Mouse (Mus musculus) C2C12 (cell line): Measurements from ENCODE around the gene Gm49711. TPM values are rescaled to one million over a fixed set of nuclear protein-coding genes. Genes with fewer than 3 reads are reported as not detected.
"Not testable (repeated sequence)": the region's sequence is repeated elsewhere in the genome, so short reads cannot be mapped to it uniquely, and the experiment has no call there.

ENCODE experiments used
- H3K27me3 ChIP-seq: one replicate; pipeline ENCODE4 v1.6.1; 2011; ENCODE audit not compliant: control insufficient read depth, insufficient read depth, insufficient read length
- H3K36me3 ChIP-seq: one replicate; pipeline ENCODE4 v1.6.1; 2011; ENCODE audit not compliant: control insufficient read depth, insufficient read depth
- H3K4me3 ChIP-seq: one replicate; pipeline ENCODE4 v1.5.1; 2011; ENCODE audit warnings: mild to moderate bottlenecking, control low read depth; ENCODE audit not compliant: poor library complexity, insufficient read depth, severe bottlenecking
- H3K79me2 ChIP-seq: one replicate; pipeline ENCODE4 v1.6.1; 2011; ENCODE audit not compliant: control insufficient read depth, insufficient read depth
- H3K79me3 ChIP-seq: one replicate; pipeline ENCODE4 v1.6.1; 2011; ENCODE audit warnings: low read depth, control low read depth
- H3ac ChIP-seq: one replicate; pipeline ENCODE3; 2011; ENCODE audit warnings: low read depth; ENCODE audit not compliant: control insufficient read depth, insufficient read length
- CEBPB ChIP-seq: IDR thresholded peaks from one replicate; pipeline ENCODE4 v1.6.1; 2011; ENCODE audit warnings: low read depth, mild to moderate bottlenecking, control low read depth, moderate library complexity
- CTCF ChIP-seq: IDR thresholded peaks from one replicate; pipeline ENCODE4 v1.5.1; 2011; ENCODE audit not compliant: control insufficient read depth, insufficient read depth, insufficient read length
- FOSL1 ChIP-seq: IDR thresholded peaks from one replicate; pipeline ENCODE4 v1.8.0; 2011; ENCODE audit warnings: mild to moderate bottlenecking, low read length; ENCODE audit not compliant: poor library complexity, insufficient read depth, severe bottlenecking
- MAX ChIP-seq: IDR thresholded peaks from one replicate; pipeline ENCODE4 v1.6.1; 2011; ENCODE audit warnings: mild to moderate bottlenecking, control low read depth
- MYOD1 ChIP-seq: IDR thresholded peaks from one replicate; pipeline ENCODE4 v1.6.1; 2011; ENCODE audit warnings: low read depth; ENCODE audit not compliant: control insufficient read depth, insufficient read length
- MYOG ChIP-seq: IDR thresholded peaks from one replicate; pipeline ENCODE4 v1.6.1; 2011; ENCODE audit not compliant: control insufficient read depth, insufficient read length; ENCODE audit errors: extremely low read depth
- USF1 ChIP-seq: IDR thresholded peaks from one replicate; pipeline ENCODE4 v1.6.1; 2011; ENCODE audit warnings: low read depth, mild to moderate bottlenecking, control low read depth, moderate library complexity
- polyA plus RNA-seq: library from polyadenylated mRNA; unstranded; fragments of >200 nt; fragmentation: generic; extraction: Trizol; gene quantifications from one replicate; pipeline ENCODE4 v1.2.1, GENCODE M21; 2012; ENCODE audit warnings: missing spikeins

Gene Gm49711
- polyA plus RNA-seq, 1 experiment: 0.09 TPM

DNA sequence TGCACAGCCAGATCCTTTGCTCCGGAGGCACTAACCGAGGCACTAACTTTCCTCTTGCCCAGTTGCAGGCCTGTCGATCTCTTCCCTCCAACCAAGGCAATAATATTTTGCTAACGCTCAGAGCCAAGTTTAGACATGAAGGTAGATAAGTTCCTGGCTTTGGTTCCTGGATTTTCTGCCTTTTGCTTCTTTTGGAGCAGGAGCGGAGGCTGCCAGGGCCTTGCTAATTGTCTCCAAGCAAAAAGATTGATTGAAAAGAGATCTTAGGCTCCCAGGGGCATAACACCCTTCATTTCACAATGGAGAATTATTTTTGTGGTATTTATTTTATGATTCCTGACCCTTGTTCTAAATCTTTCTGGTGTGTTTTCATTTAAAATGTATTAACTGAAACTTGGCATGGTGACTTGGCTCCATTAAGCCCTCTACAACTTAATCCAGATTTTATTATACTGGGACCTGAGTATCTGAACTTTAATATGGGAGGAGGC is 151.2 kb downstream of the Gm49711 start:
- Histone ChIP-seq H3K36me3 (no peaks in the 10 kb centered on the region), H3K4me3 (no peak overlapping the region), H3K27me3 (peaks cover 20% of the 10 kb centered on the region), H3ac (no peak overlapping the region), H3K79me2 (no peaks in the 10 kb centered on the region), H3K79me3 (no peaks in the 10 kb centered on the region)
- TF ChIP-seq CEBPB (no peak), CTCF (no peak), MYOD1 (no peak), MYOG (no peak)

DNA sequence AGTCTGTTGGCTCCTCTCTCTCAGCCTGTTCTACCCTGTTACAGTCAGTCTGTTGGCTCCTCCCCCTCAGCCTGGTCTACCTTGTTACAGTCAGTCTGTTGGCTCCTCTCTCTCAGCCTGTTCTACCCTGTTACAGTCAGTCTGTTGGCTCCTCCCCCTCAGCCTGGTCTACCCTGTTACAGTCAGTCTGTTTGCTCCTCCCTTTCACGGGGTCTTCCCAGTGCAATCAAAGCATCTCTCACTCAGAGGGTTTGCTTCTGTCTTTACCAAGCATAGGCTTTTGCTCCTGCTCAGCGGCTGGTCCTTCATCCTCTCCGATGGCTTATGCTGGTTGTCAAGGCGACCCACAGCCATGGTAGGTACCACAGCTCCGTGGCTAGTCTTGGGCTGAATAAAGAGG is 152.2 kb downstream of the Gm49711 start:
- not testable (repeated sequence) for H3K79me3 ChIP-seq, H3K79me2 ChIP-seq, H3ac ChIP-seq, H3K36me3 ChIP-seq, H3K4me3 ChIP-seq
- peaks cover 20% of the 10 kb centered on the region for H3K27me3 ChIP-seq

DNA sequence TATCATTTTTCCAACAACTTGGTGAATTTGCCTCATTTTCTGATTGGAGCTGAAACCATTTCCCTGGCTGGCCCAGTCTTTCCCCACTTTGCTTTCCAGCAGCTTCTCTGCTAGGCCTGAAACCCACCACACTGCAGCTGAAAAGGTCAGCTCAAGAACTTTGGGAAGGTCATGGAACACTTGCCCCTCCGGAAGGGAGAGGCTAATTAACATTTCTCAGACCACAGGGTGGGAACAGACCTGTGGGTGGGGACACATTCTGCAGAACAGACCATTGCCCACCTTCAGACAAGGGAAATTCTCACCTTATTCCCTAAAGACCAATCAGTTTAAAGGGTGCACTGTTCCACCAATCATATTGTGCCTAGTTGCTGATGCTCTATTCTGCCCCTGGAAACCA is 155.8 kb downstream of the Gm49711 start:
- not testable (repeated sequence) for H3K79me2 ChIP-seq, H3K79me3 ChIP-seq, H3ac ChIP-seq, H3K36me3 ChIP-seq, H3K4me3 ChIP-seq
- peaks cover 21% of the 10 kb centered on the region for H3K27me3 ChIP-seq

DNA sequence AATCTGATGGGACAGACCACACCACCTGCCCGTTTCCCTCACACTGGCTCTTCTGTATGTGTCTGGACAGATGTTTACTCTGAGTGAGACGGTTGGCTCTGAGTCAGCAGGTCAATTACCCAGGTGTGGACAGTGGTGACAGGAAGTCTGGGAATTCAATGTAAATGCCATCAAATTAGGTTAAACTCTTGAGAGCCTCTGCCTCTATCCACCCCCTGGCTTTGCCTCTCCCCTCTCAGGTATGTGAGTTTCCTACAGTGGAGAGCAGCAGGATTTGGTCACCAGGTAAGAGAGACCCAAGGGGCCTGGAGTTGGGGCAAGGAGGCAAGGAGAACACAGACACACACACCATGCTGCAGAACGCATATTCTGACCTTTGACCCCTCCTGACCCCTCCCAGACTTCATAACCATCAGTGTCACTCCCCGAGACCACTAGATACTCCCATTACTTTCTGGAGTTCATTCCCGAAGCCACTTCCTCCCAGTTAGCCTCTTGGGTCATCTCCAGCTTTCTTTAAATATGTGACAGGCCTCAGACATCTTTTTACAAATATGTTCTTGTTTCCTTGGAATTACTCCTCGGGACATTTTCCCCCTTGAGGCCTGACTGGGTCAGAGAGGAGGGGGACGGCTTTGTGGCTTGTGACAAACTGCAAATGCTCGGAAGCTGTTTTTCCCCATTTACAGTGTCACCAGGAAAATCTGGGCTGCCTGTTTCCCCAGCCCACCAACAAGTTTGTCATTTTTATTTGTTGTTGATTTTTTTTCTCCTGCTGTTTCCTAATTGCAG is 157.7 kb downstream of the Gm49711 start:
- no peaks in the 10 kb centered on the region for H3K79me2 ChIP-seq
- H3K36me3 ChIP-seq: no peaks in the 10 kb centered on the region
- H3K4me3 ChIP-seq: no peak overlapping the region
- no peak overlapping the region for H3ac ChIP-seq
- no peaks in the 10 kb centered on the region for H3K79me3 ChIP-seq
- TF ChIP-seq USF1: no peak
- TF ChIP-seq CEBPB: no peak
- TF ChIP-seq FOSL1: no peak
- H3K27me3 ChIP-seq: peaks cover 27% of the 10 kb centered on the region

DNA sequence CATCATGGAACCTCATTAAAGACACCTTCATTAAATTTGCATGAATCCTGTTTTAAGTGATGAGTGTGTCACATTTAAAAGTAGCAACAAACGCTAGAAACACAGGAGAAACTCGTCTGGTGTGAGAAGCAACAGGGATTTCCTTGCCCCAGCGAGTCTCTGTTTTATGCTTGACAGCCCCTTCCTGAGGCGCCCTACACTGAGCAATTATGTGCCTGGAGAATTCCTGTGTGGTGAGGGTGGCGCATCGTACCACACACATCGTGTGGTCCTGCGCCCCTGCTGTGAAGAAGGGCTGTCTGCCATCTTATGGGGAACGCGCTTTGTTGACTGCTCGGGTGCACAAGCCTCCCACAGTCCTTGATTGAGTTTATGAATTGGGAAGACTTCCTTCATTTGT is 162.6 kb downstream of the Gm49711 start:
- no peak for TF ChIP-seq CTCF
- no peak for TF ChIP-seq MYOD1
- no peak for TF ChIP-seq FOSL1
- TF ChIP-seq CEBPB: no peak
- no peak for TF ChIP-seq MAX
- TF ChIP-seq MYOG: no peak
- TF ChIP-seq USF1: no peak
- Histone ChIP-seq H3ac (no peak overlapping the region), H3K36me3 (no peaks in the 10 kb centered on the region), H3K79me3 (no peaks in the 10 kb centered on the region), H3K79me2 (no peaks in the 10 kb centered on the region), H3K27me3 (peaks cover 29% of the 10 kb centered on the region), H3K4me3 (no peak overlapping the region)

DNA sequence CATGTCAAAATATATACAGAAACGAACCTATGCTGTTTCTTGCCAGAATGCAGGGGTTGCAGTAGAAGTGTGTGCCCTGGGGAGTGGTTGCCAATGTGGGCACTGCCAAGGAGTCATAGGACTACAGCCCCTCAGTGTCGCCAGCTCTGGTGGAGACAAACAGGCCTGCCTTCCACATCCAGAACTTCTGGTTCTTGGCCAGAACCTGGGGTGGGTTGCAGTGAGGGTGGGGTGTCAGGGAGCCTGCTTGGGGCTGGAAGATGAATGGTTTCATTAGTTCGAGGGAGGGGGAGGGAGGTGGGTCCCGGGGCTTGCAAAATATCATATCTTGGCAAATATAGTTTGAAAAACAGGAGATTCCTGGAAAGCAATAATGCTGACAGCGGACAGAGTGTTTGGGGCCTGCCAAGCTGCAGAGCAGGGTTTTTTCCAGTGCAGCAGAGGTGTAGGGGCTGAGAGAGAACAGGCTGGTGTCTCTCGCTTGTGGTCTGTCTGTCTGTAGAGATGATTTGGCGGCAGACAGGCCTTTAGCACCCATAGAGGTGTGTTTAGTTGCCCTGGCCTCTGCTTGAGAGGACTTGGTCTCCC is 170.3 kb downstream of the Gm49711 start:
- Histone ChIP-seq H3K4me3 (no peak overlapping the region), H3ac (no peak overlapping the region), H3K79me2 (no peaks in the 10 kb centered on the region), H3K79me3 (no peaks in the 10 kb centered on the region), H3K36me3 (no peaks in the 10 kb centered on the region), H3K27me3 (no peaks in the 10 kb centered on the region)
- TF ChIP-seq CEBPB (no peak), MYOG (no peak), USF1 (no peak), FOSL1 (no peak), CTCF (no peak), MAX (no peak), MYOD1 (no peak)
